Mouse (Mus musculus): Measurements from ENCODE around the gene Lrmda.

DNA sequence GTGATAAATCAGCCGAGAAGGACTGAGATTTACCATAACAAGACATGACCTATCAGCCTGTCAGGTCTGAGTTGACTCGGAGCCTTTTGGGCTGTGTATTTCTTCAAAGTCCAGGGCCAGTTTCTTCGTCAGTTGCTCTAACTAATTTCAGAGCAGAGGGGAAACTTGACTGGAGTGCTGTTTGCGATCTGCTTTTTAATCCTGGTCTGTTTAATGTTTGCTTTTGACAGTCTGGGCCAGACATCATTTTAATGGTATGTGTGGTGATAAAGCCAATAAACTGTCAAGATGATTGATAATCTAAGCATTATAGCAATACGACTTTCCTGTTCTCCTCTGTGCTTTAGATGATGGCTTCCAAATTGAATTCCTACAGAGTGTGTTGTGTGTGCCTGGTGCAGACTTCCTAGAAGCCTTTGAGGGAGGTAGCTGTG lies 71.3 kb downstream of the Lrmda start:
- no peak for TF ChIP-seq POLR2A (IDR thresholded peaks at IDR 0.05; ENCODE audit: borderline replicate concordance, low read depth, low read length)
- no peak for TF ChIP-seq CTCF (IDR thresholded peaks at IDR 0.05; ENCODE audit: low read depth, low read length)
